Mouse (Mus musculus) bone marrow macrophage, adult 2 months (primary cell): ENCODE data around the gene Galm.

Experiments used
- CTCF ChIP-seq: IDR thresholded peaks from 2 replicates; pipeline ENCODE4 v1.5.1; 2012; ENCODE audit warnings: low read depth, mild to moderate bottlenecking, low read length, moderate library complexity
- POLR2A ChIP-seq: IDR thresholded peaks from 2 replicates; pipeline ENCODE4 v1.6.1; 2012; ENCODE audit warnings: mild to moderate bottlenecking, low read depth, low read length, borderline replicate concordance

DNA sequence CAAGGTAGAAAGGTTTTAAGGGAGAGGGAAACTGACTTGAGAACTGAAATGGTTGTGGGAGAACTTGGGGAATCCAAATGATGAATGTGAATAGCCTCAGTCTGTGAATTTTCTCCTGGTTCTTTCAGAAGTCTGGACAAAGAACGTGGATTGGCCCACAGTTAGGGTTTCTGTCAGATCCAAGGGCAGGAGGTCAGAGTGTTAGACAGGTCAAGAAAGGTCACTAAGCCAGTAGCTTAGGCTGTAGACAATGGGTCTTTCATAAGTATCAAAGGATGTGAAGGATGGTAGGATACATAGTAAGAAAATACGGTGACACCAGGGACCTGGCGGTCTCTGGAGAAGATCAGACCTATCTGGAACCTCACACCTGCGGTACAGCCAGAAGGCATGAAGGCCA is 40.2 kb downstream of the Galm start:
- TF ChIP-seq CTCF (no peak), POLR2A (no peak)
